Mouse (Mus musculus) midbrain, embryonic 14.5 days (tissue): ENCODE measurements around the gene Usp49. TPM values are rescaled to one million over a fixed set of nuclear protein-coding genes. Genes with fewer than 3 reads are reported as not detected.

Experiments
- ATAC-seq: fragments of 200-750 bp; cut with Nextera tagmentation; 2 replicates; pipeline ENCODE4 v1.8.0; 2017; ENCODE audit warnings: moderate number of reproducible peaks, moderate library complexity; ENCODE audit not compliant: low FRiP score, low TSS enrichment
- DNase-seq: peaks from one replicate; pipeline ENCODE4 v3.0.0-alpha.2; 2015
- H3K27ac ChIP-seq: fragments of 300-500 bp; sonication (generic); replicated peaks from 2 replicates; pipeline ENCODE4 v1.5.1; 2014; ENCODE audit warnings: mild to moderate bottlenecking, low read depth, low read length, moderate library complexity
- H3K27me3 ChIP-seq: fragments of 300-500 bp; sonication (generic); 2 replicates; pipeline ENCODE4 v1.6.1; 2014; ENCODE audit warnings: low read length, control low read depth, mixed read lengths; ENCODE audit not compliant: control insufficient read depth, insufficient read depth
- H3K36me3 ChIP-seq: fragments of 300-500 bp; sonication (generic); 2 replicates; pipeline ENCODE4 v1.6.1; 2014; ENCODE audit warnings: low read length, control low read depth; ENCODE audit not compliant: control insufficient read depth, insufficient read depth
- H3K4me1 ChIP-seq: fragments of 300-500 bp; sonication (generic); 2 replicates; pipeline ENCODE4 v1.6.1; 2014; ENCODE audit warnings: mild to moderate bottlenecking, antibody characterized with exemption, low read length, control low read depth; ENCODE audit not compliant: control insufficient read depth, insufficient read depth
- H3K4me2 ChIP-seq: fragments of 300-500 bp; sonication (generic); 2 replicates; pipeline ENCODE4 v1.6.1; 2014; ENCODE audit warnings: mild to moderate bottlenecking, low read length, moderate library complexity
- H3K4me3 ChIP-seq: fragments of 300-500 bp; sonication (generic); replicated peaks from 2 replicates; pipeline ENCODE4 v1.5.1; 2014; ENCODE audit warnings: low read depth, low read length
- H3K9ac ChIP-seq: fragments of 300-500 bp; sonication (generic); replicated peaks from 2 replicates; pipeline ENCODE4 v1.6.1; 2014; ENCODE audit warnings: mild to moderate bottlenecking, low read length, moderate library complexity
- H3K9me3 ChIP-seq: fragments of 300-500 bp; sonication (generic); 2 replicates; pipeline ENCODE4 v1.6.1; 2016; ENCODE audit warnings: low read length, control low read depth, mixed read lengths; ENCODE audit not compliant: control insufficient read depth
- WGBS: fragments of 180-500 bp; shearing (Covaris S2); extraction: QIAGEN DNeasy Blood & Tissue Kit; methylation state at CpG from one replicate; pipeline ENCODE4 v1.1.7; 2014; 5-methylcytosine and 5-hydroxymethylcytosine counted together
- polyA plus RNA-seq: library from polyadenylated mRNA; unstranded; fragments of >200 nt; fragmentation: Nextera tagmentation; extraction: Ambion mirVana; gene quantifications from 2 replicates; pipeline ENCODE4 v1.2.1, GENCODE M21; 2014

Gene Usp49
- polyA plus RNA-seq, 1 experiment from 2014 or later = 7.6 TPM

DNA sequence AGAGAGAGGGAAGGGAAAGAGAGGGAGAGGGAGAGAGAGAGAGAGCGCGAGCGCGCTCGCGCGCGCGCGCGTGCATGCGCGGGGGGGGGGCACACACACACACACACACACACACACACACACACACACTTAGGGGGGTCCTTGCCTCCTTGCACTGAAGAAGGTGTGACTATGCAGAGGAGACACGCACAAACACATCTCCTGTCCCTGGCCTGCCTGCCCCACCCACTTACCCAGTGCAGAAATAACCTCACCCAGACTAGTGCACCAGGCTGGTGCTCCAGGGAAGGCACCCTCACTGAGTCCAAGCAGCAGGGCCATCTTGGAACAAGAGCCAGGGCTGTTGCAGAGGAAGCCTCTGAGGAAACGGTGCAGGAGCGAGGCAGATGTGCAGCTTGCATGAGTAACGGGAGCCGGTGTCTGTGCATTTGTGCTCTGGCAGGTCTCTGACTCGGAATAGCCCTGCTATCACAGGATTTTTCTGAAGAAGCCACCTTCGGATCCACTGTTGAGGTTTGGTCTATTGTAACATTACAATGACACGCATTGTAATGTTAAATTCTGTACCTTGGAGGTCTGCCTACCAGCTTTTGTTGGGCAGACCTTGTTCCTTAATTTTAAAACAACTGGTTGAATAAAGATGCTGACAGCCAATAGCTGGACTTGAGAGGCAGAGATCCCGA is 82.5 kb downstream of the Usp49 start:
- no peak overlapping the region; the same call in 1 of the 2 replicates for H3K27ac ChIP-seq
- ATAC-seq = no peak
- H3K36me3 ChIP-seq = no peaks in the 10 kb centered on the region
- H3K4me2 ChIP-seq = peak overlapping the region; percentile 12; the same call in 1 of the 2 replicates
- no peaks in the 10 kb centered on the region for H3K27me3 ChIP-seq
- no peaks in the 10 kb centered on the region for H3K9me3 ChIP-seq
- H3K4me3 ChIP-seq = no peak overlapping the region
- WGBS = 49% methylated on average over 17 of the region's 22 CpGs
- no peak overlapping the region for H3K9ac ChIP-seq
- peak; percentile 27 for DNase-seq
- no peaks in the 10 kb centered on the region for H3K4me1 ChIP-seq

DNA sequence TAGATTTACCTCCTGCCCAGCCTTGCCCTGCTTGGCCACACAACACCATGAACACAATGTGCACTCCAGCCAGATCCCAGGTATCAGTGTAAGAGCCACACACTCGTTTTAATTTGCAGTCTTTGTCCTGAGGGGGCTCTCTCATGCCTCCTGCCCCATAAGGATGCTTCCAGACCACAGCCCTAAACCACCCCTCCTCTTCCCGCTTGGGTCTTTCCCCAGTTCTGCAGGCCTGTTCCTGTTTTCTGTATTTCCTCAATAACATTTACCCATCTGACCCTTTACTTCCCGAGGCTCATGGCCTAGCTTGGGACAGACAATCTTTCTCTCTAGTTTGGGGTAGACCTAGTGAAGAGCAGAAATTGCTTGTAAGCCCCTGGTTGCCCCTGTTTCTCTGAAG is 84.5 kb downstream of the Usp49 start:
- ATAC-seq (no peak), DNase-seq (no peak)
- H3K4me2 ChIP-seq = no peak overlapping the region
- no peak overlapping the region for H3K27ac ChIP-seq
- 67% methylated on average over 3 of the region's 3 CpGs for WGBS
- no peak overlapping the region for H3K4me3 ChIP-seq
- no peaks in the 10 kb centered on the region for H3K27me3 ChIP-seq
- no peak overlapping the region for H3K9ac ChIP-seq
- H3K4me1 ChIP-seq = no peaks in the 10 kb centered on the region
- H3K9me3 ChIP-seq = no peaks in the 10 kb centered on the region
- H3K36me3 ChIP-seq = no peaks in the 10 kb centered on the region

DNA sequence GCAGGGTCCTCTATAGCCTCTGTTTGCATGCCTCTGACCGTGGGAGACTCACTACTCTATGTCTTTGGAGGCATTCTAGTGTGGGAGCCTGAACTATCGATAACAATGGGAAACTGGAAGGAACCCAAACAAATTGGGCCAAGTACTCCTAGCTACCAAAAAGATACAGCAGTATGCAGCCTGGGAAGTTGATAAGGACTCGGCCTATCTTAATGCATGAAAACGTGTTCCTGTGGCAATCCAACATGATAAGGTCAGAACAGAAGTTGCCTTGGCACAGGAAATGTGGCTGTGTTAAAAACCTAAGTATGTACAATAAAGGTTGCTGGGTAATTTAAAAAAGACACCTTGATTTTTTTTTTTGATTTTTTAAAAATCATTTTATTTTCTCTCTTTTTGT is 90.7 kb downstream of the Usp49 start:
- Histone ChIP-seq H3K27ac (no peak overlapping the region), H3K27me3 (no peaks in the 10 kb centered on the region), H3K4me1 (no peaks in the 10 kb centered on the region), H3K4me3 (no peak overlapping the region), H3K9me3 (no peaks in the 10 kb centered on the region), H3K4me2 (no peak overlapping the region), H3K36me3 (no peaks in the 10 kb centered on the region), H3K9ac (no peak overlapping the region)
- WGBS = 89% methylated on average over 4 of the region's 4 CpGs
- ATAC-seq (no peak), DNase-seq (no peak)

DNA sequence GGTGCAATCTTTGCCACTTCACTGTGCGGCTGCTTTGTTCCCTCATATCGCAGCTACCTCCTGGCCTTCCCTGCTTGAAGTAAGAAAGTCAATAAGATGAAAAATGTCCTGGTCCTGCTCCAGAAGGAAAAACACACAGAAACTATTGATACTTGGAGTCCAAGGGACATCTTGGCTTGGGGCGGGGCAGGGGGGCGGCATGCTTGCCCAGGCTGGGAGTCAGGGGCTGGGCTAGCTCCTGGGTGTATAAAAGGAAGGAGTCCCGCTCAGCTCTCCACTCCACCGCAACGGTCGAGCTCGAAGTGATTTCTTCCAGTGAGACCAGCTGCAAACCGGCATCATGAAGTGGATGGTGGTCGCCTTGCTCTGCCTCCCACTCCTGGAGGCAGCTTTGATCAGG is 96.1 kb downstream of the Usp49 start, which contains the start of gene Pgc:
Gene Pgc, plus strand, starts transcription at position 277 of the 400 bp plus-strand sequence.
- WGBS = 82% methylated on average over 11 of the region's 11 CpGs
- DNase-seq (no peak), ATAC-seq (no peak)
- no peaks in the 10 kb centered on the region for H3K27me3 ChIP-seq
- H3K36me3 ChIP-seq = no peaks in the 10 kb centered on the region
- H3K9me3 ChIP-seq = no peaks in the 10 kb centered on the region
- H3K27ac ChIP-seq = no peak within 1 kb of the TSS
- no peak within 1 kb of the TSS for H3K9ac ChIP-seq
- H3K4me2 ChIP-seq = no peak within 1 kb of the TSS
- no peak within 1 kb of the TSS for H3K4me3 ChIP-seq
- H3K4me1 ChIP-seq = no peaks in the 10 kb centered on the region

DNA sequence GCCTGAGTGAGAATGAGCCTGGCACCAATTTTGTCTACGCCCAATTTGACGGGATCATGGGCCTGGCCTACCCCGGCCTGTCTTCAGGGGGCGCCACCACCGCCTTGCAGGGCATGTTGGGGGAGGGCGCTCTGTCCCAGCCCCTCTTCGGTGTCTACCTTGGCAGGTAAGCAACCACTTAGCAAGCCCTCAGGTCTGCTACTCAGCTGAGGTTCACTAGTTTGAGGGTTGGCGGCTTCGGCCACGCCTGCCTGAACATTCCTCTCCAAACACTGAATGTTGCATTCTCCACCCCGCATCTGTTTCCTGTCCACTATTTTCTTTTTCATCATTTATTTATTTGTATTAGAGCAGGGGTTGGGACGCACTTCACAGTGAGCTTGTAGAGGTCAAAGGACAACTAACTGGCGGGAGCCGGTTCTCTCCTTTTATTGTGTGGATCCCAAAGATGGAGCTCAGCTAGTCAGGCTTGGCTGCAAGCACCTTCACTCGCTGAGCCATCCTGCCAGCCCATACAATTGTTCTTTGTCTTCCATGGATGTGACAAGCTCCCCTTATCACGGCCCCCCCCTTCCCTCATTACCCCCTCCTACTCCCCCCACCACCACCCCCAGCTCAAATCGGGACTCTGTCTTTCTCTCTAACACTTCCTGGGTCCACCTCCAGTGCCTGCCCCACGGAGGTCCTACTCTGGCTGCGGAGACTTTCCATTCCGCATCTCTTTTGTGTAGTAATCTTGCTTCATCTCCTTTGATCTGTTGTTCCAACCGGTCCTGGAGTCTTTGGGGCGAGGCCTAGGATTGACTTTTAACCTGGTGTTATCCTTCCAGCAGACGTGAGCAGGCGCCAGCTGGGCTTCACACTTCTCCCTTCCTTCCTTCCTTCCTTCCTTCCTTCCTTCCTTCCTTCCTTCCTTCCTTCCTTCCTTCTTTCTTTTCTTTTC is 100.4 kb downstream of the Usp49 start:
- 45% methylated on average over 24 of the region's 24 CpGs for WGBS
- ATAC-seq (no peak), DNase-seq (no peak)
- Histone ChIP-seq H3K4me3 (no peak overlapping the region), H3K9ac (no peak overlapping the region), H3K4me2 (no peak overlapping the region), H3K4me1 (no peaks in the 10 kb centered on the region), H3K9me3 (no peaks in the 10 kb centered on the region), H3K27ac (no peak overlapping the region), H3K27me3 (no peaks in the 10 kb centered on the region), H3K36me3 (no peaks in the 10 kb centered on the region)

DNA sequence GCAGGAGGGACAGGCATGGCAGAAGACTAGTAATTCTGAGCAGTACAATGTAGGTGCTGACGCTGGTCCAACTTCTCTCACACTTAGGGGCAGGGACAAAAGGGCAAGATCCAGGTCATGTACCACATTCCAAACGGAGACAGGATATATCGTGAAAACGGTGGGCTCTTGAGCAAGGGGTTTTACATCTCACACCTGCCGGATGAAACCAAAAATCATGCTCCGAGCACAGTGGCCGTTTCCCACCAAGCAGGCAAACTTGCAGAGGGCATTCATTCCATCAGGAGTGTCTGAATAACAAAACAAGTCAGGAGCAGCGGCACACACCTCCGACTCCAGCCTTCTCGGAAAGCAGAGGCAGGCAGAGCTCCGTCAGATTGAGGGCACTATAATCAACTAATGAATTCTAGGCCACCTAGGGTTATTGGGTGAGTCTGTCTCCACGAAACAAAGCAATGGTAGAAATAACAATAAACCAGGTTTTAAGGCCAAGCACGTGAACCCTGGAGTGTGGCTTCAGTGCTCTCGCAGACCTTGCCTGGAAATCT is 105.1 kb downstream of the Usp49 start:
- no peak overlapping the region for H3K27ac ChIP-seq
- H3K4me2 ChIP-seq = no peak overlapping the region
- H3K4me3 ChIP-seq = no peak overlapping the region
- H3K4me1 ChIP-seq = peaks cover 13% of the 10 kb centered on the region
- no peaks in the 10 kb centered on the region for H3K36me3 ChIP-seq
- WGBS = 75% methylated on average over 14 of the region's 14 CpGs
- H3K9ac ChIP-seq = no peak overlapping the region
- H3K9me3 ChIP-seq = no peaks in the 10 kb centered on the region
- no peak for ATAC-seq
- no peak for DNase-seq
- peaks cover 23% of the 10 kb centered on the region for H3K27me3 ChIP-seq

Other genes with a start within 250 kb of the Usp49 start
- gene Guca1b, start 245.3 kb upstream of the Usp49 start, polyA plus RNA-seq = 0.30 and 0.69 TPM in 2 replicates
- gene Guca1a, start 230.1 kb upstream of the Usp49 start, polyA plus RNA-seq = 0.26 and 0.50 TPM in 2 replicates
- 0.05 and 0.15 TPM in 2 replicates for gene AI661453, start 194.1 kb upstream of the Usp49 start, polyA plus RNA-seq
- gene 1700001C19Rik, start 193.3 kb upstream of the Usp49 start, polyA plus RNA-seq = 0.72 and 0.76 TPM in 2 replicates
- gene Taf8, start 128.4 kb upstream of the Usp49 start, polyA plus RNA-seq = 17.4 and 19.2 TPM in 2 replicates
- 56.4 and 67.3 TPM in 2 replicates for gene Ccnd3, start 125.6 kb upstream of the Usp49 start, polyA plus RNA-seq
- gene Bysl, start 19.2 kb upstream of the Usp49 start, polyA plus RNA-seq = 32.0 and 33.2 TPM in 2 replicates
- 48.1 and 49.5 TPM in 2 replicates for gene Med20, start 19.1 kb upstream of the Usp49 start, polyA plus RNA-seq
- 3.1 and 3.2 TPM in 2 replicates for gene Gm20517, start 19.1 kb upstream of the Usp49 start, polyA plus RNA-seq
- gene Tomm6, start 57.7 kb downstream of the Usp49 start, polyA plus RNA-seq = 298 and 333 TPM in 2 replicates
- gene Frs3, start 58.3 kb downstream of the Usp49 start, polyA plus RNA-seq = 32.3 and 33.2 TPM in 2 replicates
- gene Gm21981, start 63.8 kb downstream of the Usp49 start, polyA plus RNA-seq = 5.4 and 7.2 TPM in 2 replicates
- 2.1 TPM in 1 of 2 replicates, not detected in the other for gene Prickle4, start 64.0 kb downstream of the Usp49 start, polyA plus RNA-seq
- not detected in 2 replicates for gene Pgc, start 96.2 kb downstream of the Usp49 start, polyA plus RNA-seq
- 1.6 and 2.7 TPM in 2 replicates for gene Tfeb, start 106.3 kb downstream of the Usp49 start, polyA plus RNA-seq
- gene Mdfi, start 204.0 kb downstream of the Usp49 start, polyA plus RNA-seq = 8.3 and 8.4 TPM in 2 replicates